Mouse (Mus musculus): Measurements from ENCODE around the gene Mpeg1.

Gene Mpeg1

DNA sequence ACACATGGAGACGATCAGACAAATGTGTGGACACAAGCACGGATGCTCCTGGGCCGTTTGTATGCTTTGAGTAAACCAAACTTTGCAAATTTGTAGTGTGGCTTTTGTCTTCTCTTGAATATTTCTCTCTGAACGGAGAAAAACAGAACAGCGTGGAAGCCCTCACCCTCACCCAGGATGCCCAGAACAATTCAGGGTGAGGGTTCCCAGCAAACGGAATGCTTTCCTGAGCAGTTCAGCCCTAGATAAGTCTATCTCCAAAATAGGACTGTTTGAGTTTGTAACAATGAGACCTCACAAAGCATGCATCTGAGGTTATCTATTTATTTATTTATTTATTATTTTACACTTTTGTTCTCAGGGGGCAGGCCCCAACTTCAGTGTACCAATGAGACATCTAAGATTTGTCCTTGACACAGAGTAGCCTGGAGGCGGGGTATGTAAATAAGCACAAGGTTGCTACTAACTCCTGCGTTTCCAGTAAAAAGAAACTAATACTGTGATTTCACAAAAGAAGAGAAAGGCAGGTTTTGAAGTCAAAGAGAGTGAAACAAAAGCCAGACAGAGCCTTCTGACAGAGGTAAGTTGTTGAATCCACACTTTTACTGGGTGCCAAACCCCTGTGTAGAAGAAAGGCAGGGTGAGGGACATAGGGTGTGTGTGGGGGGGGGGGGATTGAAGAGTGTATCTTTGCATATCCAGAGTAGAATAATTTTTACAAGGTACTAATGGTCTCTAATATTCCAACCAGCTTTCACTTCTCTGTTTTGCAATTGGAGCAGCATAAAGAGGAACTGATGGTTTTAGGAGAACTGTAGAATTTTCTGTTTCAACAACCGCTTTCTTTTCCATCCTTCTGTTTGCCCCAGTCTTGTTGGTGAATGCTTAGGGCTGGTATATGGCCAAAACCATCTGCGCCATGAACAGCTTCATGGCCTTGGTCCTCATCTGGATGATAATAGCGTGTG lies at the start of gene Mpeg1:
Mpeg1 (plus strand) TSS at position 498 of the 968 bp plus-strand sequence.
- no peak for DNase-seq (ENCODE audit: low spot score in 2 of 2)

DNA sequence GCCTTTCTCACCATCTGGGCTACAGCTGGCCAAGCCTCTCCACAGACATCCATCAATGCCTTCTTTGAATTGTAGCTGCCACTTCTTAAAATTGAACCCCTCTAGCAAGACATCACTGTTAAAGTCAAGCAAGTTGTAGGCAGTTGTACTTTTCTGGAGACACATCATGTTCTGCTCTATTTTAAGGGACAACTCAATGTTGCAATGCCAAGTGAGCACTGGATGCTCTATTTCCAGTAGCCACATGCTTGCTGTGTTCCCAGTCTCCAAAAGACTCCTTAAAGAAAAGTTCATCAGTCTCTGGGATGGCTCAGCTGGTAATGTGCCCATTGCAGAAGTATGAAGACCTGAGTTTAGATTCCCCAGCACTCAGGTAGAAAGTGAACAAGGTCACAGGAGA lies 46.8 kb upstream of the Mpeg1 start:
- DNase-seq (ENCODE audit: low spot score in 2 of 2): no peak

DNA sequence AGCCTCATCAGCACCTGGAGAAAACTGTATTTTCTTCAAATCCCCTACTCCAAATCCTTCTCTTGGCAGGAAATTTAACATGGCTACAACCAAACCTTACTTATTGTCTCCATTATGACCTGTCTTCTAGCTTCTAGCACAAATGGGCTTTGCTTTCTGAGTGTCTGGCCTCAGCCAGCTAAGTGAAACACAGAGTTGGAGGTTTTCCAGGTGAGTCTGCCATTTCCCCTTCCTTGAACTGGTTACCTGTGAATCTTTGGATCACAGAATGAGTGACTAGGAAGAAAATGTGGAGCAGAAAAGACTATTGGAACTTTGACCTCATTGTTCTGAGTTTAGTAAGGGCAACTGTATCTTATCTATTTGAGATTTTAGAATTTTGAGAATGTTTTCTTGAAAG lies 43.2 kb upstream of the Mpeg1 start, which contains the start of gene Olfr1441:
Olfr1441 (plus strand) TSS at position 73 of the 400 bp plus-strand sequence.
- no peak for DNase-seq (ENCODE audit: low spot score in 2 of 2)

DNA sequence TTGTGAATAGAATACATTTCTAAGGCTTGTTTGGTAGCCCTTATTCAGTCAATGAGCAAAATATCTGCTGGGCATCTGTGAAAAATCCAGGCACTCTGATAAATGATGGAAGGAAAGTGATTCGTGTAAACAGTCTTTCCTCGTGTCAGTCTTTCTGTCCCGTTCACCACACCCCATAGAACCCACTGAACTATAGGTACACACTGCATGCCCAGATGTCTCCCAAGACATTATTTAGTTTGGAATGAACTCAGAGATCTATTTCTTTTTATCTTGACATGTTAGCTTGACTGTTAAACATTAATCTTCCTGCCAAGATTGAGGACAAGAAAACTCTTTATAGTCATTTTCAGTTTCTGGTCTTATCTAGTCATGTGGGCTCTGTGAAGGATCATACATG lies 42.3 kb upstream of the Mpeg1 start:
- DNase-seq (ENCODE audit: low spot score in 2 of 2): no peak

DNA sequence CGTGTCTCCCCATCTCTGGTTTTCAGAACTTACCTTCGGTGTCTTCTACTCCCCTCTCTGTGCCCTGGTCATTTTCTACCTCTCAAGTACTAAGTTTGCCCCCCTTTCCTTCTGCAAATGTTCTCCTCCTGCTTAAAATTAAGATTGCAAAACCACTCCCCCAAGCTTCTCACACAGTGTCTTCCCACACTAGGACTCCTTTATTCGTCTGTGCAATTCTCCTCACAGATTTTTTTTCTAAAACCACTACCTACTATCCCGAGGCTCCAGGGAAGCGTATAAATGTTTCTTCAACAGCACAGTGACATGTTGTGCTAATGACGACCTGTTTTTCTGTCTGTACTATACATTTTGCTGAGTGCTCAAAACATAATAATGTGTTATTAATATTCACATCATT lies 40.0 kb upstream of the Mpeg1 start:
- no peak for DNase-seq (ENCODE audit: low spot score in 2 of 2)

DNA sequence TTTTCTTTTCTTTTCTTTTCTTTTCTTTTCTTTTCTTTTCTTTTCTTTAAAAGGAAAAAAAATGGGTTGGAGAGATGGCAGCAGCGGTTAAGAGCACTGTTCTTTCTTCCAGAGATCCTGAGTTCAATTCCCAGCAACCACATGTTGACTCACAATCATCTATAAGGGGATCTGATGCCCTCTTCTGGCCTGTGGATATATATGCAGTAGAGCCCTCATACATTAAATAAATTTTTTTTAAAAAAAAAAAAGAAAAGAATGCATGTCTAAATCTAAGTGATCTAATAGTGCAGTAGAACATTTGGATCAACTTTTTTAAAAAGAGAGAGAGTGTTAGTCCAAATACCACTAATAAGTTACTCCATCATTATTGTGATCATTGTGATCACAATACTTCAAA lies 38.9 kb upstream of the Mpeg1 start:
- DNase-seq (ENCODE audit: low spot score in 2 of 2): no peak

DNA sequence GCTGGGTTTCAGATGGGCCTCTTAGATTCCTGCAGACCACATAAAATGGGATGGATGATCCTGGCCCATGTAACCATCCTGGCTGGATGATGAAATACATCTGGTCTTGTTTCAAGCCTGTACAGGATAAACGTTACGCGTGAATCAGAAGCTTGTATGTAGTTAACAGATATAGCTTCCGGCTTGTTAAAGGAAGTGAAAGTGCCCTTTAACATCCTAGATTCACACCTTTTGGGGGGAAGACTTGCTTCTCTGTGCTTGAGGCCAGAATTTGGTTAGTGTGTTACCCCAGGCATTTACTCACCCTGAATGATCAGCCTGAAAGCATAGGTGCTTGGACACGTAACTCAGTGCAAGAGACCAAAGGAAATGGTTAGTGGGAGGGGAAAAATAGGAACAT lies 33.5 kb upstream of the Mpeg1 start:
- no peak for DNase-seq (ENCODE audit: low spot score in 2 of 2)

DNA sequence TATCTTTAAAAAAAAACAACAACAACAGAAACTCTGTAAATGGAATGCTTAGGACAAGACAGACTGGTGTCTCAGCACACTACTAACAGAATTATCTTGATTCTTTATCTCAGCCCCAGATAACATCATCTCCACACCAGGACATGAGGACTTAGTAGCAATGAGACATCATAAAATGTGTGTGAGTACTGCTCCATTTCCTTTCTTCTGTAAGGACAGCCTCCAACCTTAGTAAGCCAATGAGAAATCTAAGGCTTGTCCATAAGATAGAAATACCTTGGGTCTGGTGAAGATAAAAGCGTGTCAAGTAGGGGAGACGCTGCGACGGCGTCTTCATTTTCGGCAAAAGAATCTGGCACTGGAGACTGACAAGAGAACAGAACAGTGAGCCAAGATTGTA lies 33.0 kb upstream of the Mpeg1 start, which contains the start of gene Pfpl:
Pfpl (plus strand) TSS at position 301 of the 400 bp plus-strand sequence.
- DNase-seq (ENCODE audit: low spot score in 2 of 2): no peak

DNA sequence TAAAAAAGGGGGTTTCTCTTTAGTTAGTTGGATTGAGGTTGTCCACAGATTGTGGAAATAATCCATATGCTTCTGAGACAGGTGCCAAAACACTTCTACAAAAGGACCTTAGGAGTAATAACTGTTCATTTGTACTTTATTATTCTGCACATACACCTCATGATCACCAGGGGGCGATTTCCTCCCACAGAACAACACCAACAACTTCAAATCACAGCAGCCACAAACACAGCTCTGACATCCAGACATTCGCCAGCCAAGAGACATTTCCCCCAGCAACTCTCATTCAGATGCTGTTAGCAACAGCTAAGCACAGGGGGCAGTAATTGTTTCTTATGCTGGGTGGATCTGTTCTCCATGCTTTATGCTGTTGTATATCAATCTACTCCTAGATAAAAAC lies 27.5 kb upstream of the Mpeg1 start:
- no peak for DNase-seq (ENCODE audit: low spot score in 2 of 2)

DNA sequence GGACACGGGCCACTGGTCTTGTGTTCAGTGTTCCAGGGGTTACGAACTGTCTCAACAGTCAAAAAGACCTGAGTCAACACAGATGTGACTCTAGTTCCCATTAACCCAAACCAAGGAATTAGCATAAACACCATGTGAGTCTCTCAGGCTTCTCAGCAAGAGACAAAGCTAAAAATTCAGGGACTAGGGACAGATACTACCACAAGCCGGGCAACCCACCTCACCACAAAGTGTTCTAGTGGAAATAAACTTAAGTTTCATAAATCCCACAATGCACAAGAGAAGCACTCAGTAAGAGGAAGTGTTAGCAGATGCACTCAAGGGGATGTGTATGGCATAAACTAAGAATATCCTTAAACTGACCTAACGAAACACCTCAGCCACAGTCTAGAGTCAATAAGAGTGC lies 25.6 kb upstream of the Mpeg1 start:
- no peak for DNase-seq (ENCODE audit: low spot score in 2 of 2)

DNA sequence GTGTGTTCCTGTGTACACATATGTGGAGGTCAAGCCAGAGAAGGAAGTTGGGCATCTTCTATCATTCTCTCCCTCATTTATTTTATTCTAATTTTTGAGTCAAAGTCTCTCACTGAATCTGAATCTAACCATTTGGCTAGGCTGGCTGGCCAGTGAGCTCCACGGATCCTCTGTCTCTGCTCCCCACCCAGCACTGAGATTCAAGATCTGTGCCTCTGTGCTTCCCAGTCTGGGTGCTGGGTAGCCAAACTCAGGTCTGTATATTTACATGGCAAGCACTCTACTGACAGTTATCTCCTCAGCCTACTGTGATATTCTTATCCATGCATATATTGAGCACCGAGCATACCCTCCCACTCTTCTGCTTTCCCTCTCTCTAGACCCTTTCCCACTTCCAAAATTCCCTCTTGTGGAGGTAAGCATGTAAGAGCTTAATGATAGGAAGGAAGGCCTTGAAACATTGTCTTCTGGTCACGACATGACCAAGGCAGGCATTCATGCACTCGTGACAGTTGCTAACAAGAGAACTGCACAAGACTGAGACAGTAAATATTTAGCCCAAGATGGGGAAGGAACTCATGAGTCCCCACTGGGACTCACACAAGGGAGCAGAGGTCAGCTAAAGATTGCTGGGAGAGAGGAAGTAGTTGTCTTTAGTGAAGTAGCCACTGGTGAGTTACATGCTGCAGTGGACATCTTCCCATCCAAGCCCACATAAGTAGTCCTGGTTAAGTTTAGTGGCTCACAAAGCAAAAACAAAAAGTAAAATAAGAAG lies 24.6 kb upstream of the Mpeg1 start:
- no peak for DNase-seq (ENCODE audit: low spot score in 2 of 2)

DNA sequence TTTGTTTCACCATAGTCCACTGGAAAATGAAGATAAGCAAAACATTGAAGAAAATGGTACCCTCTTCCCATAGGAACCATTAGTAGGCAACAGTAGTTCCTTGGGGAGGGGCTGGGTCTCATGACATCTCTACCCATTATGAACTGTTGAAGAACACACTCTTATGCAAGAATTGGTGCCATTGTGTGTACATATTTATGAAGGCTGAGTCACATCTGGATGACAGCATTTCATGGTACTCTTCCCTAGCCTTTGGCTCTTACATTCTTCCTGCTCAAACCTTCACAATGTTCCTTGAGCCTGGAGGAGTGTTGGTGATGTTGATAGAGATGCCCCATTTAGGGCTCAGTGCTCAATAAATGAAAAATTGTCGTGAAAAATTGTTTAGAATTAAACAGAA lies 21.0 kb upstream of the Mpeg1 start:
- no peak for DNase-seq (ENCODE audit: low spot score in 2 of 2)

DNA sequence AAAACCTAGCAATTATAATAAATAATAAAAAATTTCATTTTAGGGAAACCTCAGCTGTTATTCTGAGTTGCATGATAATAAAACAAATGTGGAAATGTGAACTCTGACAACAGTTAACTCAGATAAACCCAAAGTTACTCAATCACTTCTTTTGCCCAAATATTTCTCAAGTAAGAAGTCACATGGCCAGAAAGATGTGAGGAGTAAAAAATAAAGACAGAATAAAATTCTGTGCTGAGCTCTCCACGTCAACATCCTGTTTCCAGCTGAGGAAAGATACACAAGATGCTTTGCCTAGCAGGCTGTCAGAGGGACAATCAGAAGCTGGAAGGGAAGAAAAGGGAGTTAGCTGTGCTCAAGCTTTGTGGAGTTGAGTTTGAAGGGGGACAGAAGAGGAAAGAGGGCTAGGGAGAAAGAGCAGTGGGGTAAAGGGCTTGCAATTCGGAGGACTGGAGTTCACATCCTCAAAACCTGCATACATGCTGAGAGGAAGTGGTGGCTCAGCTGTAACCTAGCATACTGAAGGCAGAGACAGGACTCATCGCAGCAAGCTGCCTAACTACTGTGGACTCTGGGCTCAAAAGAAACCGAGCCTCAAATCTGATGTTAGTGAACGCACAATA lies 20.4 kb upstream of the Mpeg1 start:
- no peak for DNase-seq (ENCODE audit: low spot score in 2 of 2)

DNA sequence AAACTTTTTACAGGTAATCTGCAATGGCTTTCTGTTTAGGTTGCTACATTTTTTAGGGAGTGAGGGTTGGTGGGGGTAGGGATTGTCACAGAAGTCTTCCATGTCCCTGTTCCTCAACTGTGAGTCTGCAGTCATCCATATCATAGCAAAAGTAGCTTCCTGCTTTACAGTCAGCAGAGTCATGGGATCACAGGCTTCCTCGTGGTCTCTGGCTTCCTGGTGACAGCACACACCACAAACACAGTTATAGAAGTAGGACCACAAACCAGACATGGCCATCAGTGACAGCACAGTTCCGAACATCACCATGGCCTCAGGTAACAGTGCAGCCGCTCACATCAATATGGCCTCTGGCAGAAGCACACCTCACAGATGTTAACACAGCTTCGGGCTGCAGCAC lies 18.0 kb upstream of the Mpeg1 start:
- no peak for DNase-seq (ENCODE audit: low spot score in 2 of 2)

DNA sequence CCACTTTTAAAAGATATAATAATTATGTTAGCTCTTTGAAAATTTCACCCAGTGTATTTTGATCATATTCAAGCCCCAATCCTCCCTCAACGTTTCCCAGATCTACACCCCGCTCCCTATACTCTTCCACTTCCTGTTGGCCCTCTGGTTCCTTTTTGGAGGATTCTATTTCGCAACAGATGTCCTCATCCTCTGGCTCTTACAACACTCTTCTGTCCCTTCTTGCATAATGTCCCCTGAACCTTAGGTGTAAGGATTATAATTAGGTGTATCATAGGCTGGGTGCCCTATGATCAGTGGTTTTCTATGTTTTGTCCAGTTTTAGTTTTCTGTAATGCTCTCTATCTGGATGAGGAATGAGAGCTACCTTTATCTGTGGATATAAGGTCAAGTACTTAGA lies 15.6 kb upstream of the Mpeg1 start:
- DNase-seq (ENCODE audit: low spot score in 2 of 2): no peak

DNA sequence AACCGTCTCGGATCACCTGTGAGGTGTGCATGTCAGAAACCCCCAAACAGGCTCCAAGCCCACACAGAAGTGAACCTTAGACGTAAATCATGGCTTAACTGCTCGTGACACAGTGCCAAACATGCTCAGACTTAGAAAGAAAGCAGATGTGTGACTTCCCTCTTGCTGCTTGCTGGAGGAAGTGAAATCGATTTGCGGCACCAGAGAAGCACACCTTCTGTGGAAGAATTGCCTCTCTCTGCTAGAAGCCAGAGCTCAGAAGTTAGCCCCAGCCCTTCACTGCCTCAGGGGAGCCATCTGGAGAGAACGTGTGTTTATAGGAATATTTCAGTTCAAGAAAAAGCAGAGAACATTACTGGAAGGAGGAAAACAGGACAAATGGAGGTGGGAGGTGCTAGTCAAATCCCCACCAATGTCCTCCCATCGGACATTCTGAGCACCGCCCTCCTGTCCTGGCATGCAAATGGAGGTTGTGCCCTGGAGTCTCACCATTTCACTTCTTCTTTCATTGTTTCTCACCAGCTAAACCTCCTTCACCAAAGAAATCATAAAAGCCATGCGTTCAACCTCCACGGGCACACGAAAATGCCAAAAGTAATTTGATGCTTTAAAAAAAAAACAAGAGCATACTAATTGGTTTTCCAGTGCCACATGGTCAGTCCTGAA lies 3.0 kb upstream of the Mpeg1 start:
- DNase-seq (ENCODE audit: low spot score in 2 of 2): no peak

DNA sequence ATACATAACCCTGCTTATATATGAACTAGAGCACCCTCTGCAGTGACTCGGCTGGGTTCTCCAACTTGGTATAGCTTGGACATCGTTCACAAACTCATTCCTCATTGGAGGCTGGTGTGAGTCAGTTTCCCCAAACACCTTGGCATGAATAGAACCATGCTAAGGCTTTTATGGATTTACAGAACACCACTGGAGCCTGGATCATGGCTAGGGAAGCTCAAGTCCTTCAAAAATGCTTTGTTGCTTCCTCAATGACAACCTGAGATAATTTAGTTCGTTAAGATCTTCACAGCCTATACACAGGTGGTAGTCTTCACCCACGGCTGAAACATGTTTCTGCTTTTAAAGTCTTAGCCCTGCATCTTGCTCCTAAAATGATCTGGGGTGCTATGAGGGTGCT lies 1.1 kb upstream of the Mpeg1 start:
- DNase-seq (ENCODE audit: low spot score in 2 of 2): no peak

DNA sequence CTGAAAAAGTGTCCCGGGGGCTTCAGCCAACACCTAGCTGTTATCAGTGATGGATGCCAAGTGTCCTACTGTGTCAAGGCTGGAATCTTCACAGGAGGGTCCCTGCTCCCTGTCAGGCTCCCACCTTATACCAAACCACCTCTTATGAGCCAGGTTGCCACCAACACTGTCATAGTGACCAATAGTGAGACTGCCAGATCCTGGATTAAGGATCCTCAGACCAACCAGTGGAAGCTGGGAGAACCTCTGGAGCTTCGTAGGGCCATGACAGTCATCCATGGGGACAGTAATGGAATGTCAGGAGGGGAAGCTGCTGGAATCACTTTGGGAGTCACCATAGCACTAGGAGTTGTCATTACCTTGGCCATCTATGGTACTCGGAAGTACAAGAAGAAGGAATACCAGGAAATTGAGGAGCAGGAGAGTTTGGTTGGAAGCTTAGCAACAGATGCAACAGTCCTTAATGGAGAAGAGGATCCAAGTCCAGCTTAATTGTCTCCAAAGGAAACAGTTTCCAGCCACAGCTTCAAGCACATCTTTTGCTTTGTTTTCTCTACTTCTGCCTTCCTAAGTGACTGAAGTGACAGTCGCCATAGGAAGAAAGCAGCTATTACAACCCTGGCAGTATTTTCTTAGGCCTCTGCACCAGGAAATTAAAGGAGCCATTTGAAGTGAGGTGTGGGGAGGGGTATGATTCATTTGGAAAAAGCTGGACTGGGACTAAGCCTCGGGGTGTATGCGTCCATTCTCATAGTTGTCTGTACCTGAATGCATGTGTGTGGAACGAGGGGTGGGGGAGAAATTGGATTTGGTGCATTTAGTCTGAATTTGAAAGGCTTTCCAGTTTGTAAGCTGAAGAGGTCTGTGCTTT lies 2.5 kb downstream of the Mpeg1 start:
- DNase-seq (ENCODE audit: low spot score in 2 of 2): no peak

DNA sequence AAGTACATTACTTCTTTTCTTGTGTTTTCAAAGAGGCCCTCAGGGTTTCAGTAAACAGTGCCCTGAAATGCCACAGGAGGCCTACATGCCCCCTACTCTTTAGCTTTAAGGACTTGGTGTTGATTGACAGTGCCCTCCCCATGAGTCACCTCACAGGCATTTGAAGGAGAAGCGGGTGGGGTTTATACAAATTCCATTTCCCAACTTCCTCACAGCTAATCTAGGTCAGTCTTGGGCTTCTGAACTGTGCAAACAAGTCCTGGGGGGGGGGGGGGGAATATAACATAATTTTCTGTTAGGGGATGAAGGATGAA lies 3.1 kb downstream of the Mpeg1 start:
- no peak for DNase-seq (ENCODE audit: low spot score in 2 of 2)

DNA sequence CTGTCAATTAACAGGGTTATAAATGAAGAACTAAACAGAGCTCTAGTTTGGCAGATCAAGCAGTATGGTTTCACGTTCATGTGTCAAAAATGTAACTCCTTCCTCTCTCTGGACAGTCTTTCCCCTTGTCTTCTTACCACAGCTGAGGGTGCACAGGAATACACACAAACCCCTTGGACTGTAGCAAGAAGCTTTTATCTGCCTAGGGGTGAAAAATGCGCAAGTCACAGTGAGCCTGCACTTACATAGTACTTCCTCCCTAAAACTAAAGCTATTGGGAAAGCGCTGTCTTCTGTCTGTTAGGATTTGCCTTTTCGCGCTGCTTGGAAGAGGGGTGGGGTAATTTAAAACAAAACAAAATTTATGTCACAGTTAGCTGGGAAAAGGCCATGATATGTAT lies 3.5 kb downstream of the Mpeg1 start:
- no peak for DNase-seq (ENCODE audit: low spot score in 2 of 2)

DNA sequence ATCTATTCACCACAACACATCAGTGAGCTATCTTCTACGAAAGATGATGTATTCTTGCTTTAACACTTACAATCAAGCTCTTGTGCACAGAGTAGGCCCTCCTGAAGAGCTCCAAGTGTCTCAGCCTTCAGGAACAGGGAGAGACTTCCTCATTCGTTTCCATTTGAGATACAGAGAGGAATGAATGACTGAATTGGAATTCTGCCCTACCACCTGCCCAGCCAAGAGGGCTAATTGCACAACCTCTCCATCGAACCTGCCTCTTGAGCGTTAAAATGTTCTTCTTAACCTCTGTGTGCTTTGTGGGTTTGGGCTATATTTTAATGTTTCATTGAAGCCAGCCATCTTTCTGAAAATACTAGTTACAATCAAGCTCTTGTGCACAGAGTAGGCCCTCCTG lies 4.1 kb downstream of the Mpeg1 start:
- DNase-seq (ENCODE audit: low spot score in 2 of 2): no peak

Data from frontal cortex, postnatal 10 days (tissue).